Mouse (Mus musculus): Measurements from ENCODE around the gene E430018J23Rik.
"Not testable (repeated sequence)": the region's sequence is repeated elsewhere in the genome, so short reads cannot be mapped to it uniquely, and the experiment has no call there.

E430018J23Rik gene

GRCm38 (mm10) chr7:127393157-127393943, at the start of gene E430018J23Rik:
Gene E430018J23Rik, minus strand, starts transcription at chr7:127393629.
- peak; percentile 95 for DNase-seq

DNA sequence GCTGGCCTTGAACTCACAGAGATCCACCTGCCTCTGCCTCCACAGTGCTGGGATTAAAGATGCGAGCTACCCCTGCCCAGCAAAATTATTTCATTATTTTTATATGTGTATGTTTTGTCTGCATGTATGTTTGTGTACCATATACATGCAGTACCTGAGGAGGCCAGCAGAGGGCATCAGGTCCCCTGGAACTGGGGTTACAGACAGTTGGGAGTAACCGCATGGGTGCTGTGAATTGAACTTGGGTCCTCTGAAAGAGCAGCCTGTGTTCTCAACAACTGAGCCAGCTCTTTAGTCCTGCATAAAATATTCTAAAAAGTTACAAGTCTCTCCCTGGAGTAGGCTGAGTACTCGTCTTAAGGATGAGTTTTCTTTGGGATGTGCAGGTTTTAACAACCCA, 44.3 kb upstream of the E430018J23Rik start:
- DNase-seq: peak; percentile 40

DNA sequence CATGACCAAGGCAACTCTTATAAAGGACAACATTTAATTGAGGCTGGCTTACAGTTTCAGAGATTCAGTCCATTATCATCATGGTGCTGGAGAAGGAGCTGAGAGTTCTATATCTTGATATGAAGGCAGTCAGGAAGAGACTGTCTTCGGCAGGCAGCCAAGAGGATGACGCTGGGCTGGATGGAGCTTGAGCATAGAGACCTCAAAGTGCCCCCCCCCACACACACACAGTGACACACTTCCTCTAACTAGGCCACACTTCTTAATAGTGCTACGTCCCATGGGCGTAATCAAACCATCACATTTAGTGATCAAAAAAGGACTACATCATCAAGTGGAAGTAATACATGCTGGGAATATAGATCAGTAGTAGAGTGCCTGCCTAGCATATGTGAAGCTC, 41.8 kb upstream of the E430018J23Rik start:
- no peak for DNase-seq

DNA sequence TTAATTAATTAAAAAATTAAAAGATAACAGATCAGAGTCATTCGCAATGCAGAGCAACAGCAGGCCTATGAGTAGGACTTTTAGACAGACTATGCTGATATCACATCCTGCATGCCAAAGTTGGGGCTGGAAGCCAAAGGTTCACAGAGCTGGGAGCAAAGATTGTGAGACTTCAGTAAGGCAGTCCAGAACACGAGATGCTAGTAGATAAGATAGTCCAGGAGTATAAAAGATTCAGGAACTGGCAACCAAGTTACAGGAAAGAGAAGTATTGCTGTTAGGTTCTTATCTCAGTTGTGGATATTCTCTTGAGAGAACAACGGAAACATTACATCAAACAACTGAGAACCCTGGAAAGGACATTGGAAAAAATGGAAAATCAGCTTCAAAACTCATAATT, 32.9 kb upstream of the E430018J23Rik start:
- DNase-seq: no peak

DNA sequence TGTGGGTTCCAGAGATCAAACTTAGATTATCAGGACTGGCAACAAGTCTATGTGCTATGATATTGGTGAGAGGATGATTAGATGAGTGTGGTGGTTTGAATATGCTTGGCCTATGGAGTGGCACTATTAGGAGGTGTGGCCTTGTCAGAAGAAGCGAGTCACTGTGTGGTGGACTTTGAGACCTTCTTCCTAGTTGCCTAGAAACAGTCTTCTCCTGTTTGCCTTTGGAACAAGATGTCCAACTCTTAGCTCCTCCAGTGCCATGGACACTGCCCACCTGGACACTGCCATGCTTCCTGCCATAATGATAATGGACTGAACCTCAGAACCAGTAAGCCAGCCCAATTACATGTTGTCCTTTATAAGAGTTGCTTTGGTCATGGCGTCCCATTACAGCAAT, 32.5 kb upstream of the E430018J23Rik start:
- DNase-seq: no peak

DNA sequence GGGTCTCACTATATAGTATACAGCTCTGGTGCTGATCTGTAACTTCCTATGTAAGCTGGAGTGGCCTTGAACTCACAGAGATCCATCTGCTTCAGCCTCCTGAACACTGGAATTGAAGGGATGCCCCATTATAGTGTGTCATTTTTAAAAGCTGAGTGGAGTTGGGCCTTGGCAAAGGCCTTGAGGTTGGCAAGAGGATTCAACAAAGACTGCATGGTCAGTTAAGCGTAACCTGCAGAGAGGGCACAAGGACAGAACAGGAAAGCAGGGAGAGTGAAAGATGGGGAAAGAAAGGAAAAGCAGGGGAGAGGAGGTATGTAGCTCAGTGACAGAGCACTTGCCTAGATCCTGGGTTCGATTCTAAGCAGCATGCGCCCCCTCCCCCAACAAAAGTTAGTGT, 31.9 kb upstream of the E430018J23Rik start:
- DNase-seq: no peak

DNA sequence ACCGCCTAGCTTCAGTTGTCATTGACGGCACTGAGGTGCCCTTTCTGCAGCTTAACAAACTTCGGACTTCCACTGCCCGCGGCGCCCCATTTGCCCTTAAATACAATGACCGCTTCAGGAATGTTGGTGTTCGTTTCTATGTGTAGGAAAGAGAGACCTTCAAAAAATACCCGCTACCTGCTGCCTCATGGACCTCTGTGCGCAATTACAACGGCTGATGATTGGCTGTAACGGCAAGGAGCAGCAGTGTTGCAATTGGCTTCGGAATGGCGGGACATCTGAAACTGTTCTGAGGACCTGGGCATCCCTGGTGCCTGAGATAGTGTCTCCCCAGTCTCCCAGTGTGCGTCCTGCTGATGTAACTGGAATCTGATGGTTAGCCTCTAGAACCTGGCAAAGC, 28.8 kb upstream of the E430018J23Rik start:
- no peak for DNase-seq

GRCm38 (mm10) chr7:127421388-127422191, 28.2 kb upstream of the E430018J23Rik start, which contains the start of gene Zfp688:
Gene Zfp688, minus strand, starts transcription at chr7:127422068.
- DNase-seq: peak; percentile 98

DNA sequence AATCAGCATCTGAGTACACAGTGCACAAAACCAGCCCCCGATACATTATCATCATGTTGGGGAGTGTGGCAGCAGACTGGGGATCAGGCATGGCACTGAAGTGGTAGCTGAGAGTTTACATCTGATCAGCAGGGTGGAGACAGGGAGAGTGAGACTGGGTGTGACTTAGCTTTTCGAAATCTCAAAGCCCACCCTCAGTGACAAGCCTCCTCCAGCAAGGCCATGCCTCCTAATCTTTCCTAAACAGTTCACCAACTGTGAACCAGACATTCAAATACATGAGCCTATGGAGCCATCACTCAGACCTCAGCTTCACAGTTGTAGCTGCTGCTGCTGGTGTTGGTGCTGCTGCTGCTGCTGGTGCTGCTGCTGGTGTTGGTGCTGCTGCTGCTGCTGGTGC, 18.0 kb upstream of the E430018J23Rik start:
- no peak for DNase-seq

DNA sequence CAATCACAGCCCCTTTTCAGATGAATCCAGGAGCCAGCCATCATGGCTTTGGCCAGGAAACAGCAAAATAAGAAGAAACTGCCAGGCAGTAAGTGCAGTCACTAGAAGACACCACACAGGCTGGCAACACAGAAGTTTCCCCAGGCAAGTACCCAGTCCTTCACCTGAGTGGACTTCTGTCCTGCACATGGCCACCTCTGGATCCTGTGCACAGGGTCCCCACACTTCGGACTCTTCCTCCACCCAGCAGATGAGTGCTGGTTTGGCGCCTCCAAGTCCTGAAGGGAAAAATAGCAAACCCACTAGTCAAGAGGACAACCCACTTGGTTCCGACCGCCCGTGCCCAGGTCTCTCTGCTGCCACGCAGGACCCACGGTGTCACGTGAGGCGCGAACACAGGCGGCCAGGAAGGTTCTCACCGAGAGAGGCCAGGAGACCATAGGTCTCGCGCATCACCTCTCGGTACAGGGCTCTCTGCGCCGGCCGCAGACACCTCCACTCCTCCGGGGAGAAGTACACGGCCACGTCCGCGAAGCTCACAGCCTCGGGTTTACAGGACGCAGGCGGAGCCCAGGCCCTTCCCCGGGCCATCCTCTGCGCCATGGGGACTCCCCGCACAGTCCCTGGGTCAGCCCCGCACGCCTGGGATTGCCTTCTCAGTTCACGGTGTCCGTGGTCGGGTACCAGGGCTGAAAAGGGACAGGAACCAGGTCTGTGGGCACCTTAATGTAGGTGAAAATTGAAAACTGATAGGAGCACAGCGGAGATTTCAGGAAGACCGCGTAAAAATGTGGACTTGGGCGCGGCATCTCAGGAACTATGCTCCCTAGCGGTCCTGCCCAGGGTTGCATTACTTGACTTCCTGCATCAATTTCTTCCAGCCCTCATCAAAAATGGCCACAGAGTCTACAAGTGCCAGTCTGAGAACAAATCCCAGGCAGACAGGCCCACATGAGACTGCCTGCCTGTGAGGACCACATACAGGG, 12.9 kb upstream of the E430018J23Rik start, which contains the start of gene Zfp764:
Gene Zfp764 (minus strand): TSS at position 821 of the 986 bp plus-strand sequence.
- peak; percentile 89 for DNase-seq

- DNase-seq: not testable (repeated sequence)
Observed at GRCm38 (mm10) chr7:127404101-127404500, 10.7 kb upstream of the E430018J23Rik start.

GRCm38 (mm10) chr7:127402980-127403379, 9.6 kb upstream of the E430018J23Rik start:
- peak; percentile 32 for DNase-seq

DNA sequence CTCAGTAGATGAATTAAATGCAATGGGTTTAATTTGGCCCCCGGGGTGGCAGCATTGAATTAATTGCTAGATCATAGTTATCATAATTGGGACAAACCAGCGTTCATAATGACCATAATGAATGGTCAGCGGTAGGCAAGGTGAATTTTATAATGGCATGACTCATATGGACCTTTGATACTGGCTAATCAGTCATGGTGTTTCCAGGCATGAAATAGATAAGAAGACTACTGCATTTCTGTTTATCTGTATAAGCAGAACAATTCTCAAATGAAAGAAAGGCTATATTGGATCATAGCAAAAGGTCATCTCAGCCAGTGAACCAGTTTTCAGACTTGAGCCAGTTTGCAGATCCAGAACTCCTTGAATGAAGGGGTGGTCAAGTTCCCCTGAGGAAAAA, 6.9 kb upstream of the E430018J23Rik start:
- no peak for DNase-seq

DNA sequence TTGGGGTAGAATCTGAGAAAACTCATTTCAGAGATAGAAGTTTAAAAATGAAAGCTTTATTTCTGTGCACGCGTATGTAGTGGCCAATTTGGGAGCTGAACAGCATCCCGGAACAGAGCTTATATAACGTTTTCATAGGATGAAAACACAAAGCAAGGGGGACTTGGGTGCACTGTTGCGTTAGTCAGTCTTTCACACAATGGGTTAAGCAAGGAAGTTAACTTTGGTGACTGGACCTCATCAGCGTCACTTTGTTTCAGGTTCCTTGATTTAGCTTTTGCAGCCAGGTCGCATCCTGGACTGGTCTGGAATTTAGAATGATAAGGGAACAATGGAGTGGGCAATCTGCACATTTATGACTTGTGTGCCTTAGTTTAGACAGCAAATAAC, 510 bp upstream of the E430018J23Rik start:
- DNase-seq: no peak

DNA sequence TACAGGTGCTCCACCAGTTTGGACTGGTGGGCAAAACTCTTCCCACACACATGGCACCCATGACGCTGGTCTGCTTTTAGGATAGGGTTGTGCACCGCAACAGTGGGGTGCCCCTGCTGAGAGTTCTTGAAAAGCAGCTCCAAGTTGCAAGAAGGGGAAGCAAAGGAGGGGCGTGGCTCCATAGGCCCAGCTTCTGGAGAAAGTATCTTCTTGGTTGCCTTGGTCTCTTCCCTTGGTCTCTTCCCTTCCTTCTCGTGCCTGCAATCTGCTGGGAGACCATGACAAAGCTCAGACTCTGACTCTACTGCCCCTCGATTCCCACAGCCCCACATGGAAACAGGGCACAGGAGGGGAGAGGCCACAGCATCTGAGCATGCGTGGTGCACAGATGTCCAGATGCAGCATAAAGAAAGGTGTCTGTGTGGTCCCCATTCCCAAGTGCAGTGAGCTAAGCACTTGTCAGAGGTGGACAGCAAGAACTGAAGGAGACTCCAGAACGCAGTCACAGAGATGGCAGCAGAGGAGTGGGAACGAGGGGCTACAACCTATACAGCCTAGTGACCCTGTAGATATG, 1.1 kb downstream of the E430018J23Rik start:
- no peak for DNase-seq

DNA sequence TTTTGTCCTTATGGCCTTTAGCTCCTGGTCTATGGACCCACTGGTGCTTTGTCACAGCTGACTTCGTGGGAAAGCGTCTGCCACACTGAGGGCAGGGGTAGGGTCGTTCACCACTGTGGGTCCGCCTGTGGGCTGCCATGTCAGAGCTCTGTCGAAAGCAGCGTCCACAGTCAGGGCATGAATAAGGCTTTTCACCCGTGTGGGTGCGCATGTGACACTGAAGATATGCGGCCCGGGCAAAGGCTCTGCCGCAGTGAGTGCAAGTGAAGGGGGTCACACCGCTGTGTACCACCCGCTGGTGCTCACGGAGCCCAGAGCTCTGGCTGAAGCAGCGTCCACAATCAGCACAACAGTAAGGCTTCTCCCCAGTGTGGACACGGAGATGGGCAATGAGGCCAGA, 1.9 kb downstream of the E430018J23Rik start:
- no peak for DNase-seq

DNA sequence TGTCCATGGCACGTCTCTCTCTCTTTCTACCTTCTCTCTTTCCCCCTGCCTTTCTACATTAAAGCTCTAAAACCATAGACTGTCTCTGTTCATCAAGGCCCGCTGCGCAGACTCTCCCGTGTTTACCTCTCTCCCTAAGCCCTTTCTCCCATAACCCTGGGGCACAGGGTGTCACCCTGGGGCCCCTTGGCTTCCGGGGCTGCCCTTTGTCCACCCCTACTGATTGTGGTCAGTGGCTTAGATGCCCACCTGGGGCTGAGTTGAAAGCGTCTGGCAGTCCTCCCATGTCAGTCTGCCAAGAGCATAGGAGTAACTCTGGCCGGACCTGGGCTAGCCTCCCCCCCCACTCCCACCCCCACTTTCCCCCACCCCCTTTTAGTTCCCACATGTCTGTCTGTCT, 3.1 kb downstream of the E430018J23Rik start:
- no peak for DNase-seq

DNA sequence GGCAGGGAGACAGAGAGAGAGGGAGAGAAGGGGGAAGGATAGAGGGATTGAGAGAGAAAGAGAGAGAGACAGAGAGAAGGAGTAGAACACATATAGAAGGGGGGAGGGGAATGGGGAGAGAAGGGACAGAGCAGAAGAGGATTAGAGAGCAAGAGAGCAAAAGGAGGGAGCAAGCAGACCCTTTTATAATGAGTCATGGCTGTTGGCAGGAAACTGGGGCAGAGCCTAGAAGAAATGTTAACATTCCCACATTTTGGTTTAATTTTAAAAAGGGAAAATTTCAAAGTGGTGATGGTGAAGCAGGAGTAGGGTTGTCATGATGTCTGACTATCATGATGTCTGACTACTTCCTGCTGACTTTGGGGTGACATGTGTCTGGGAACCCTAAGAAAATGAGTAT, 5.2 kb downstream of the E430018J23Rik start:
- DNase-seq: not testable (repeated sequence)

GRCm38 (mm10) chr7:127386641-127387392, 6.6 kb downstream of the E430018J23Rik start, which contains the start of gene 9130019O22Rik:
Gene 9130019O22Rik, minus strand, starts transcription at chr7:127387166.
- peak; percentile 93 for DNase-seq

GRCm38 (mm10) chr7:127385560-127385959, 7.9 kb downstream of the E430018J23Rik start:
- not testable (repeated sequence) for DNase-seq

DNA sequence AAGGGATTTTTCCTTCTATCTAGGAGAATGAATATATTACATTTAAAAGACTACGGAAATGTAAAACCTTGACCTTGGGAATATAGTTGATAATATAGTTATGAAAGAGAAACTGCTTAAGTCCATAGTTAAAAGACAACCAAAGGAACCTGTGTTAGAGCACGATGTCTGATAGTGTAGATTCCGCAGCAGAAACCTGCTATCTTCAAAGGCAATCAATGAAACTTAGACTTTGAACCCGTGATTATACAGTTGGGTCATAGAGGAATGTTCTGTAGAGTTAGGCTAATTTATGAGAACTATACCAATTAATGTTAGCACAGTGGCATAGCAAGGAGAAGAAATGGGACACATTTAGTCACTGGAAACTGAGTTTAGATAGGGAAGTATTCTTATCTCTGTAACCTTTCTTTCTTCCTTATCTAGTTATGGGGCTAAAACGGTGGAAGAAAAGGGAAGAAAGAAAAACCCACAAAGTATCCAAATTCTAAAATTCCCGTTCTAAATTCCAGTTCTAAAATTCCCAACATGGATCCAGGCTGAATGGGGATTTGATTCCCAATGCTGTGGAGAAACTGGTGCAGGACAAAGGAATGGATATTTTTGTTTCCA, 15.0 kb downstream of the E430018J23Rik start:
- DNase-seq: no peak

All from thymus, postnatal 14 days (tissue).